Mouse (Mus musculus): ENCODE measurements around the gene Adgrl3.

DNA sequence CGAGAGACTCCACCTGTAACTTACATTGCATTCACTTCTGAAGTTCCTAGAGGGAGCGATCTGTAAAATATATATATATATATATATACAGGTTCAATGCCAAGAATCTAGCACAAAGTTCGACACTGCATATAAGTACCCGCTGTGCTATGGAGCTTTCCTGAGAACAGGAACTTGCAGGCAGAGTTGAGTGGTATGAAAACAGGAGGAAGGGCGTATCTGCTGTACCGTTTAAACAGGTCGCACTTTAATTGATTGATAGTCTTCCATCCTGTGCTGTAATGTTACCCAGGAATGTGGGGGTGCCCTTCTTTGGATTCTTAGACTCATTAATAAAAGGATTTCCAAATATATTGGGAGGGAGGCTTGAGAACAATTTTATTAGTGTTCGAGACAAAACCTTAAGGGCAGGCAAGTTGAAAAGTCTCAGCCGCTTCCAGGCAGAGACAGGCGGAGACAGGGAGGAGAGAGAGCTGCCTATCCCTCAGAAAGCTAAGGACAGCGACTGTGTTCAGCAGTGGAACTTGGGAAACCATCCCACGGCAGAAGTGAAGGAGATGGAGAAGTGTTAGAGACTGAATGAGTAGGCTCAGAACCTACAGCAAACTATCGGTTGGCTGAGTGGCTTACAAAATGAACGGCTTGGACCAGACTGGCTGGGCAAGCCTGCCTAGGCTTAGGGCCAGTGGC, 570.2 kb downstream of the Adgrl3 start:
- TF ChIP-seq CTCF (conservative IDR thresholded peaks at IDR 0.05; ENCODE audit: insufficient read depth, insufficient read length, low read depth, low read length) (no peak), POLR2A (IDR thresholded peaks at IDR 0.05; ENCODE audit: low read depth, low read length) (no peak)
